Mouse (Mus musculus) testis, postnatal 14 days (tissue): ENCODE results near the gene Gm27021.
A peak's percentile ranks its signal among the peaks of the same experiment; 100 is the strongest.
"Not testable (repeated sequence)": the region's sequence is repeated elsewhere in the genome, so short reads cannot be mapped to it uniquely, and the experiment has no call there.

Experiments
- DNase-seq: peaks from one replicate; pipeline ENCODE4 v3.0.0; 2021; ENCODE audit warnings: low spot score

Gm27021 gene

GRCm38 (mm10) chr8:120685591-120685990, 17.7 kb upstream of the Gm27021 start:
- DNase-seq, result no peak

- peak; percentile 56 for DNase-seq
Observed at GRCm38 (mm10) chr8:120685097-120685496, 17.2 kb upstream of the Gm27021 start.

GRCm38 (mm10) chr8:120684082-120684481, 16.2 kb upstream of the Gm27021 start:
- DNase-seq, result no peak

GRCm38 (mm10) chr8:120683602-120684001, 15.7 kb upstream of the Gm27021 start:
- DNase-seq, result no peak

GRCm38 (mm10) chr8:120681113-120681512, 13.2 kb upstream of the Gm27021 start:
- DNase-seq, result no peak

GRCm38 (mm10) chr8:120680405-120680804, 12.5 kb upstream of the Gm27021 start:
- not testable (repeated sequence) for DNase-seq

GRCm38 (mm10) chr8:120679629-120680387, 11.9 kb upstream of the Gm27021 start:
- DNase-seq, result no peak

GRCm38 (mm10) chr8:120678447-120678846, 10.6 kb upstream of the Gm27021 start:
- peak; percentile 73 for DNase-seq

- no peak for DNase-seq
Observed at GRCm38 (mm10) chr8:120675718-120676117, 7.8 kb upstream of the Gm27021 start.

GRCm38 (mm10) chr8:120673298-120673697, 5.4 kb upstream of the Gm27021 start:
- DNase-seq, result no peak

GRCm38 (mm10) chr8:120672626-120673229, 4.8 kb upstream of the Gm27021 start:
- no peak for DNase-seq

GRCm38 (mm10) chr8:120671775-120672174, 3.9 kb upstream of the Gm27021 start:
- DNase-seq, result no peak

- DNase-seq, result peak; percentile 39
Observed at GRCm38 (mm10) chr8:120668374-120668905, 561 bp upstream of the Gm27021 start, which contains the start of gene Emc8. TSS of gene Emc8 (minus strand) at chr8:120668573.

- DNase-seq, result no peak
Observed at GRCm38 (mm10) chr8:120666807-120667470, 940 bp downstream of the Gm27021 start.

- no peak for DNase-seq
Observed at GRCm38 (mm10) chr8:120665726-120666455, 2.0 kb downstream of the Gm27021 start.

GRCm38 (mm10) chr8:120664566-120664965, 3.3 kb downstream of the Gm27021 start:
- DNase-seq, result no peak

- DNase-seq, result no peak
Observed at GRCm38 (mm10) chr8:120657415-120657814, 10.5 kb downstream of the Gm27021 start.

- DNase-seq, result no peak
Observed at GRCm38 (mm10) chr8:120656322-120657052, 11.4 kb downstream of the Gm27021 start.

- DNase-seq, result no peak
Observed at GRCm38 (mm10) chr8:120647532-120647931, 20.3 kb downstream of the Gm27021 start, which contains the start of gene 1190005I06Rik. TSS of gene 1190005I06Rik (minus strand) at chr8:120647632.

GRCm38 (mm10) chr8:120644663-120645062, 23.2 kb downstream of the Gm27021 start:
- peak; percentile 63 for DNase-seq

- DNase-seq, result no peak
Observed at GRCm38 (mm10) chr8:120642031-120642662, 25.7 kb downstream of the Gm27021 start.
